Mouse (Mus musculus): Measurements from ENCODE around the gene Ndufb7.

DNA sequence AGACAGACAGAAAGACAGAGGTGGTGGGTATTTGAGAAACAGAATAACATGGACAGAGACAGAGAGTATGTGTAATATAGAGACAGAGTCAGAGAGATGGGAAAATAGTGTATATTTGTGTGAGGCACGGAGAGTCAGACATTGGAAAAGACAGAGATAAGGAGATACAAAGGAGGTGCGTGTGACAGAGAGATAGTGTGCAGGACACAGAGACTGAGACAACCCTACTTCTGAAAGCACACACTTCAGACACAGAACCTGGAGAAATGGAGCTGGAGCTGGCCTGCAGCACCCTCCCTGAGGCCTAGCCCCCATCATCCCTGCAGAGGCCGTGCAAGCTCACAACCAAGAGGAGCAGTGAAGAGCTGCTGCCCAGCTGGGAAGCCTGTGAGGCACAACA is 3.8 kb upstream of the Ndufb7 start:
- TF ChIP-seq GATA1 (IDR thresholded peaks at IDR 0.05; ENCODE audit: borderline replicate concordance, low read length) (no peak), FLI1 (IDR thresholded peaks at IDR 0.05; ENCODE audit: low read length) (no peak)
